Mouse (Mus musculus) heart, embryonic 12.5 days (tissue): ENCODE measurements around the gene Dnmt3b. TPM values are rescaled to one million over a fixed set of nuclear protein-coding genes. Genes with fewer than 3 reads are reported as not detected.
"Not testable (repeated sequence)": the region's sequence is repeated elsewhere in the genome, so short reads cannot be mapped to it uniquely, and the experiment has no call there.

Source experiments
- ATAC-seq: fragments of 200-750 bp; cut with Nextera tagmentation; 2 replicates; pipeline ENCODE4 v1.8.0; 2017; ENCODE audit warnings: moderate TSS enrichment, moderate library complexity; ENCODE audit not compliant: insufficient number of reproducible peaks, low FRiP score
- H3K27ac ChIP-seq: fragments of 300-500 bp; sonication (generic); 2 replicates; pipeline ENCODE4 v1.5.1; 2016; ENCODE audit warnings: mild to moderate bottlenecking, moderate library complexity; ENCODE audit not compliant: poor library complexity, severe bottlenecking
- H3K27me3 ChIP-seq: fragments of 300-500 bp; sonication (generic); replicated peaks from 2 replicates; pipeline ENCODE4 v1.6.1; 2016; ENCODE audit warnings: mild to moderate bottlenecking, moderate library complexity
- H3K36me3 ChIP-seq: fragments of 300-500 bp; sonication (generic); 2 replicates; pipeline ENCODE4 v1.6.1; 2016; ENCODE audit warnings: mild to moderate bottlenecking, moderate library complexity
- H3K4me1 ChIP-seq: fragments of 300-500 bp; sonication (generic); replicated peaks from 2 replicates; pipeline ENCODE4 v1.6.1; 2016; ENCODE audit warnings: mild to moderate bottlenecking
- H3K4me2 ChIP-seq: fragments of 300-500 bp; sonication (generic); 2 replicates; pipeline ENCODE4 v1.6.1; 2016; ENCODE audit warnings: mild to moderate bottlenecking, moderate library complexity
- H3K4me3 ChIP-seq: fragments of 300-500 bp; sonication (generic); 2 replicates; pipeline ENCODE4 v1.5.1; 2016; ENCODE audit warnings: mild to moderate bottlenecking
- H3K9ac ChIP-seq: fragments of 300-500 bp; sonication (generic); 2 replicates; pipeline ENCODE4 v1.6.1; 2016; ENCODE audit warnings: mild to moderate bottlenecking, moderate library complexity
- H3K9me3 ChIP-seq: fragments of 300-500 bp; sonication (generic); replicated peaks from 2 replicates; pipeline ENCODE4 v1.6.1; 2016; ENCODE audit warnings: mild to moderate bottlenecking, moderate library complexity
- WGBS: fragments of 180-500 bp; shearing (Covaris S2); methylation state at CpG from one replicate; pipeline ENCODE4 v1.1.7; 2016; 5-methylcytosine and 5-hydroxymethylcytosine counted together
- polyA plus RNA-seq: library from polyadenylated mRNA; unstranded; fragments of >200 nt; fragmentation: Nextera tagmentation; extraction: Ambion mirVana; gene quantifications from 2 replicates; pipeline ENCODE4 v1.2.1, GENCODE M21; 2016

The Dnmt3b gene
- polyA plus RNA-seq, 1 experiment from 2014 or later = 5.9 TPM

- not testable (repeated sequence) for H3K4me1 ChIP-seq, H3K27me3 ChIP-seq, H3K4me3 ChIP-seq, H3K9me3 ChIP-seq, H3K9ac ChIP-seq, H3K27ac ChIP-seq, ATAC-seq, H3K4me2 ChIP-seq
- 40% methylated on average over 1 of the region's 1 CpGs for WGBS
- H3K36me3 ChIP-seq = peaks cover 38% of the 10 kb centered on the region
Measured at GRCm38 (mm10) chr2:153675364-153675763, 26.1 kb downstream of the Dnmt3b start.

GRCm38 (mm10) chr2:153676944-153677343 is 27.7 kb downstream of the Dnmt3b start:
- Histone ChIP-seq H3K4me2 (no peak overlapping the region), H3K4me3 (no peak overlapping the region), H3K27me3 (no peaks in the 10 kb centered on the region), H3K27ac (no peak overlapping the region), H3K9me3 (no peaks in the 10 kb centered on the region), H3K4me1 (no peaks in the 10 kb centered on the region), H3K36me3 (peaks cover 48% of the 10 kb centered on the region), H3K9ac (no peak overlapping the region)
- ATAC-seq = no peak
- 89% methylated on average over 6 of the region's 6 CpGs for WGBS

GRCm38 (mm10) chr2:153677550-153677949 is 28.3 kb downstream of the Dnmt3b start:
- no peak overlapping the region for H3K4me3 ChIP-seq
- H3K36me3 ChIP-seq = peaks cover 48% of the 10 kb centered on the region
- no peak overlapping the region for H3K27ac ChIP-seq
- H3K4me1 ChIP-seq = no peaks in the 10 kb centered on the region
- no peaks in the 10 kb centered on the region for H3K9me3 ChIP-seq
- WGBS = 80% methylated on average over 7 of the region's 7 CpGs
- no peak overlapping the region for H3K9ac ChIP-seq
- no peak for ATAC-seq
- H3K27me3 ChIP-seq = no peaks in the 10 kb centered on the region
- no peak overlapping the region for H3K4me2 ChIP-seq

GRCm38 (mm10) chr2:153679959-153680358 is 30.7 kb downstream of the Dnmt3b start:
- Histone ChIP-seq H3K4me2 (no peak overlapping the region), H3K4me1 (no peaks in the 10 kb centered on the region), H3K27ac (no peak overlapping the region), H3K36me3 (peaks cover 42% of the 10 kb centered on the region), H3K27me3 (no peaks in the 10 kb centered on the region), H3K9ac (no peak overlapping the region), H3K4me3 (no peak overlapping the region), H3K9me3 (no peaks in the 10 kb centered on the region)
- no peak for ATAC-seq
- WGBS = 100% methylated on average over 1 of the region's 1 CpGs

- 87% methylated on average over 7 of the region's 7 CpGs for WGBS
- not testable (repeated sequence) for H3K27ac ChIP-seq
Measured at GRCm38 (mm10) chr2:153693413-153693812, 44.2 kb downstream of the Dnmt3b start.

GRCm38 (mm10) chr2:153694462-153695085 is 45.3 kb downstream of the Dnmt3b start:
- Histone ChIP-seq H3K27ac (no peak overlapping the region), H3K9me3 (no peaks in the 10 kb centered on the region), H3K4me2 (no peak overlapping the region), H3K9ac (no peak overlapping the region), H3K27me3 (no peaks in the 10 kb centered on the region; the same call in 1 of the 2 replicates), H3K36me3 (no peaks in the 10 kb centered on the region), H3K4me1 (no peaks in the 10 kb centered on the region), H3K4me3 (no peak overlapping the region)
- ATAC-seq = no peak
- 57% methylated on average over 19 of the region's 19 CpGs for WGBS

More at GRCm38 (mm10) chr2:153693413-153693812, 44.2 kb downstream of the Dnmt3b start:
- not testable (repeated sequence) for H3K4me3 ChIP-seq, H3K36me3 ChIP-seq, H3K27me3 ChIP-seq, H3K4me2 ChIP-seq, H3K9me3 ChIP-seq, H3K9ac ChIP-seq, ATAC-seq, H3K4me1 ChIP-seq

- no peaks in the 10 kb centered on the region for H3K36me3 ChIP-seq
- H3K27me3 ChIP-seq = no peaks in the 10 kb centered on the region; the same call in 1 of the 2 replicates
- H3K4me3 ChIP-seq = no peak within 1 kb of the TSS
- H3K9ac ChIP-seq = no peak within 1 kb of the TSS
- ATAC-seq = no peak
- H3K9me3 ChIP-seq = no peaks in the 10 kb centered on the region
- H3K27ac ChIP-seq = no peak within 1 kb of the TSS
- H3K4me2 ChIP-seq = no peak within 1 kb of the TSS
- H3K4me1 ChIP-seq = no peaks in the 10 kb centered on the region
Measured at GRCm38 (mm10) chr2:153696352-153696751, 47.1 kb downstream of the Dnmt3b start, which contains the start of gene Dnmt3c. Gene Dnmt3c, plus strand, starts transcription at chr2:153696652.

GRCm38 (mm10) chr2:153703389-153703788 is 54.1 kb downstream of the Dnmt3b start:
- no peak overlapping the region for H3K4me2 ChIP-seq
- ATAC-seq = no peak
- no peak overlapping the region for H3K27ac ChIP-seq
- no peaks in the 10 kb centered on the region for H3K27me3 ChIP-seq
- H3K4me1 ChIP-seq = no peaks in the 10 kb centered on the region; the same call in 1 of the 2 replicates
- no peaks in the 10 kb centered on the region for H3K9me3 ChIP-seq
- no peaks in the 10 kb centered on the region for H3K36me3 ChIP-seq
- WGBS = 49% methylated on average over 6 of the region's 6 CpGs
- no peak overlapping the region for H3K4me3 ChIP-seq
- H3K9ac ChIP-seq = no peak overlapping the region

- H3K36me3 ChIP-seq = no peaks in the 10 kb centered on the region
- H3K9ac ChIP-seq = 0 out of 2 replicates have a peak overlapping the region, but pooled peaks have one; percentile 48
- peaks cover 35% of the 10 kb centered on the region for H3K4me1 ChIP-seq
- H3K4me3 ChIP-seq = no peak overlapping the region
- ATAC-seq = peak; percentile 70
- no peak overlapping the region for H3K4me2 ChIP-seq
- no peak overlapping the region for H3K27ac ChIP-seq
- H3K9me3 ChIP-seq = no peaks in the 10 kb centered on the region
- 38% methylated on average over 8 of the region's 8 CpGs for WGBS
- H3K27me3 ChIP-seq = no peaks in the 10 kb centered on the region
Measured at GRCm38 (mm10) chr2:153710701-153711330, 61.6 kb downstream of the Dnmt3b start.

GRCm38 (mm10) chr2:153712646-153713091 is 63.4 kb downstream of the Dnmt3b start:
- peaks cover 35% of the 10 kb centered on the region for H3K4me1 ChIP-seq
- no peaks in the 10 kb centered on the region for H3K36me3 ChIP-seq
- H3K27ac ChIP-seq = peak overlapping the region; percentile 54
- H3K9ac ChIP-seq = no peak overlapping the region
- no peaks in the 10 kb centered on the region for H3K27me3 ChIP-seq
- H3K4me2 ChIP-seq = no peak overlapping the region
- WGBS = 21% methylated on average over 3 of the region's 3 CpGs
- no peak for ATAC-seq
- H3K9me3 ChIP-seq = no peaks in the 10 kb centered on the region
- H3K4me3 ChIP-seq = no peak overlapping the region

- peak; percentile 44; the same call in 1 of the 2 replicates for ATAC-seq
- Histone ChIP-seq H3K27me3 (no peaks in the 10 kb centered on the region), H3K36me3 (no peaks in the 10 kb centered on the region), H3K27ac (peak overlapping the region; percentile 54), H3K9me3 (no peaks in the 10 kb centered on the region), H3K9ac (no peak overlapping the region), H3K4me3 (no peak overlapping the region), H3K4me1 (peaks cover 35% of the 10 kb centered on the region), H3K4me2 (no peak overlapping the region)
- WGBS = 33% methylated on average over 4 of the region's 4 CpGs
Measured at GRCm38 (mm10) chr2:153713227-153713626, 64.0 kb downstream of the Dnmt3b start.
